Mouse (Mus musculus) left cerebral cortex, adult 11 months (tissue): Measurements from ENCODE around the gene Lrrc20.
A peak's percentile ranks its signal among the peaks of the same experiment; 100 is the strongest.

ENCODE experiments used
- DNase-seq: peaks from one replicate; pipeline ENCODE4 v3.0.0; 2022; ENCODE audit warnings: low spot score

The Lrrc20 gene

GRCm38 (mm10) chr10:61474344-61474743 is 1.3 kb upstream of the Lrrc20 start:
- no peak for DNase-seq

- no peak for DNase-seq
These were observed 1.0 kb downstream of the Lrrc20 start for GRCm38 (mm10) chr10:61476440-61477165.

GRCm38 (mm10) chr10:61479461-61479860 is 3.9 kb downstream of the Lrrc20 start:
- no peak for DNase-seq

- no peak for DNase-seq
These were observed 4.3 kb downstream of the Lrrc20 start for GRCm38 (mm10) chr10:61479927-61480326.

GRCm38 (mm10) chr10:61480488-61480887 is 4.9 kb downstream of the Lrrc20 start:
- no peak for DNase-seq

GRCm38 (mm10) chr10:61482771-61483170 is 7.2 kb downstream of the Lrrc20 start:
- no peak for DNase-seq

GRCm38 (mm10) chr10:61484801-61485200 is 9.2 kb downstream of the Lrrc20 start:
- no peak for DNase-seq

- no peak for DNase-seq
These were observed 11.1 kb downstream of the Lrrc20 start for GRCm38 (mm10) chr10:61486551-61487339.

- no peak for DNase-seq
These were observed 13.0 kb downstream of the Lrrc20 start for GRCm38 (mm10) chr10:61488522-61489110.

- DNase-seq = no peak
These were observed 16.0 kb downstream of the Lrrc20 start for GRCm38 (mm10) chr10:61491573-61491972.

GRCm38 (mm10) chr10:61492040-61492439 is 16.4 kb downstream of the Lrrc20 start:
- peak; percentile 25 for DNase-seq

GRCm38 (mm10) chr10:61495461-61495860 is 19.9 kb downstream of the Lrrc20 start:
- DNase-seq = no peak

- no peak for DNase-seq
These were observed 20.6 kb downstream of the Lrrc20 start for GRCm38 (mm10) chr10:61496231-61496630.

GRCm38 (mm10) chr10:61499505-61500466 is 24.2 kb downstream of the Lrrc20 start:
- DNase-seq = no peak

GRCm38 (mm10) chr10:61500756-61501155 is 25.2 kb downstream of the Lrrc20 start:
- no peak for DNase-seq

GRCm38 (mm10) chr10:61504073-61504472 is 28.5 kb downstream of the Lrrc20 start:
- DNase-seq = no peak

- no peak for DNase-seq
These were observed 31.0 kb downstream of the Lrrc20 start for GRCm38 (mm10) chr10:61506381-61507200.

- no peak for DNase-seq
These were observed 34.3 kb downstream of the Lrrc20 start for GRCm38 (mm10) chr10:61509873-61510272.

- no peak for DNase-seq
These were observed 35.2 kb downstream of the Lrrc20 start for GRCm38 (mm10) chr10:61510809-61511208.

GRCm38 (mm10) chr10:61512215-61512889 is 36.8 kb downstream of the Lrrc20 start:
- no peak for DNase-seq
